Mouse (Mus musculus) regulatory T cell (primary cell): ENCODE data around the gene B3galt1.

Experiments used
- in situ Hi-C: fragments of 300-600 bp; cut with MboI, MseI; formaldehyde crosslinking; loops from one replicate; pipeline ENCODE4 v1.15.1; 2025; ENCODE audit warnings: high pct_unique_total_duplicates

Gene B3galt1

DNA sequence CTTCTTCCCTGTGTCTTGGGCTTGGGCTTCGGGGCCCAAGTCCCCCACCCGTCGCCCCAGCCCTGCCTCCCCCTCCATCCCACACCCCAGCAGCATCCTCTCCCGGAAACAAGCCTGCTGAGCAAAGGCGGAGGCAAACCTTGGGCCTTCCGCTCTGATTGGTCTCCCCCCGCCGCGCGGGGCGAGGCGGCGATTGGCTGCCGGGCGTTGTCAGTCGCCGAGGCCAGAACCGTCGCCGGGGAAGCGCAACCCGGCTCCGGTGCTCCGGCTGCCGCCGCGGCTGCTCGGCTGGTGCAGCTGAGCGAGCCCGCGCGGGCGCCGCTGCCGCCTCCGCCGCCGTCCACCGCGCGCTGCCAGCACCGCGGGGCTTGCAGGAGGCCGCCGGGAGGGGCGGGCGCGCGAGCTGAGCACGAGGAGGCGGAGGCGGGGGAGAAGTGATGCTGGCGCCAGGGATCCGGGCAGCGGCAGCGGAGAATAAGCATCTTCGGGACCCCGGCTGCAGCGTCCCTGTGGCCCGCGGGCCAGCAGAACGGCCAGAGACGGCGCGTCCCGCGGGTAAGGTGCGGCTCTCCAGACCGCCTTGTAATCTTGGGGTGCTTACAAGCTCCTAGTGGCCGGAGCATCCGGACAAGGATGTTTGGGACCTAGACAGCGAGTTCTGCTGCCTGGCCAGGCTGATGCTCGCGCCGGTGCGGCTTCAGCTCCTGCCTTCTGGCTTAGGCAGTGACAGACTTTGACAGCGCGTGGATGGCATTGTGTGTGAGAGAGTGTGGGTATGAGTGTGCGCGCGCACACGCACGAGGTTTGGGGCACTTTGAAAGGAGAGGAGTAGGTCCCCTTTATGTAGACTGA, at the start of gene B3galt1:
TSS of gene B3galt1 (plus strand) at position 392 of the 852 bp plus-strand sequence.
- in situ Hi-C loops: no loop called here

GRCm38 (mm10) chr2:67516405-67516804, 49.3 kb upstream of the B3galt1 start:
- in situ Hi-C loops: no loop called here

- in situ Hi-C loops: no loop called here
These were observed 30.3 kb upstream of the B3galt1 start for GRCm38 (mm10) chr2:67535347-67535746.

DNA sequence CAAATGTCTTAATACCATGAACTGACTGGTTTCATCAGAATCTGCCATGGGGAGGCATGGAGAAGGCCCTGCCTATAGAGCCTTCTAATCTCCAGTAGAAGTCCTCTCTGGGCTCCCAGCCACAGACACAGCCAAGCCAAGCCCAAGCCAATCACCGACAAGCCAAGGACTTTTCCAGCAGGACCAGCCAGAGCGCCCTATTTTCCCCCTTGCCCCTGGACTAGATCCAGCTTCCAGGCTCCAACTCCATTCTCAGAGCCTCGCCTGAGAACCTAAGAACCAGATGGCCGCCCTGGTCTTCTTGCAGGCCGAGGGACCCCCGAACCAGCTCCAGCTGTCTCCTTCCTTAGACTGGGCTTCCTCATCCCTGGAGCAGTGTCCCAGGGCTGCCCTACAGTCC, 26.2 kb upstream of the B3galt1 start:
- in situ Hi-C loops: no loop called here

DNA sequence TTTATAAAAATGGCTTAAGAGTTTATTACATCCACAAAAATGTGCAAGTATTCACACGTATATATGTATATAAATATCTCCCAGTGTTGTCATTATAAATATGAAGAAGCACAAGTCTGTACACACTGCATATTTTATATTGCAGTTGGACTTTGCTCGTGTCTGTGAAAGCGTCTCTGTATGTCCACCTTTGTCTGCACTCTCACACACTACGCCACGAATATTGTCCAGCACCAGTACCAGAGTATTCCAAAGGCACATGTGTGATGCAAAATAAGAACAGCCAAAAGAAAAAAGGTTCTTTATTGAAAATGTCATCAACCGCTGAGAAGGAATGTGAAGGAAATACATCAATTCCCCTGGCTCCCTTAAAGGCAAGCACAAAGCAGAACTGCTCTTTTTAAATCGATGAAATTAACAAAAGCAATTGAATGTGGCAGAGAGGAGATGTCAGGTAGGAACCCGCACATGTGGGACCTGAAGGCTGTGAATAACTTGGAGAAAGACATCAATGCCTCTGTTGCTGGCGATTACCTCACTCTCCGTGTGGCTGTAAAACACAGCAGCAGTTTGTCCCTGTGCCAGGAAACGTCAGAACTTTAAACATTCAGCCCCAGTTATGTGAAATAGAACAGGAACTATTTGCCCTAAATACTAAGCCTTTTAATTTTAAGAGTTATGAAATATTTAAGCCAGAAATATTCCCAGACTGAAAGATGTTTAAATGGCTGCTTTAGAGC, 23.5 kb upstream of the B3galt1 start:
- in situ Hi-C loops: no loop called here

- in situ Hi-C loops: no loop called here
These were observed 21.2 kb upstream of the B3galt1 start for GRCm38 (mm10) chr2:67544426-67544825.

DNA sequence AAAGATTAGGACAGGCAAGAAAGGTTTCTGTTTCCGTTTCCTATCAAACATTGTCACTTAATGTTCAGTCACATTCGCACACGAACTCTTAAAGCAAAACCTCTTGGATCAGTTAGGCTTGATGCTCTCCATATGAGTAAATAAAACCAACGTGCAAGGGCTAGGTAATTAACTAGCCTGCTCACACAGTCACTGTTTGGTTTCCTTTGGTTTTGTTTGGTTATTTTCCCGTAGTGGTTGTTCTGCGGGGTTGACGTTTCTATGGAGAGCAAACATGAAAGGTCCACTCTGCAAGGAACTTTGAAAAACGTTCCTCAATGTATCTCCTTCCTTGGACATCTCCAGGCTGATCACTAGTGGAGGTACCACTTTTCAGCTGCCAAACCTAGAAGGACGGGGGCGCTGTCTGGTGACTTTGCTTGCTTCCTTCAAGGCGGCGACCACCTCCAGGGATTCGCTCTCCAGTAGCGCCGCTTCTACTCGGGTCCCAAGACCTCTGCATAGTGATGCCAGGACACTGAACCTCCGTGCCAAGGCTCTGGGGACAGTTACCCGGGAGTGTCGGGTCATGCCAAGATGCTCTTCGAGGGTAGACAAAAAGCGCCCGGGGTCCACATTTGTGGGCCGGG, 706 bp upstream of the B3galt1 start:
- in situ Hi-C loops: no loop called here

GRCm38 (mm10) chr2:67566566-67566965, 895 bp downstream of the B3galt1 start:
- in situ Hi-C loops: no loop called here

- in situ Hi-C loops: no loop called here
These were observed 1.5 kb downstream of the B3galt1 start for GRCm38 (mm10) chr2:67567141-67567680.

GRCm38 (mm10) chr2:67576634-67577033, 11.0 kb downstream of the B3galt1 start:
- in situ Hi-C loops: no loop called here

- in situ Hi-C loops: no loop called here
These were observed 17.4 kb downstream of the B3galt1 start for GRCm38 (mm10) chr2:67583091-67583490.

DNA sequence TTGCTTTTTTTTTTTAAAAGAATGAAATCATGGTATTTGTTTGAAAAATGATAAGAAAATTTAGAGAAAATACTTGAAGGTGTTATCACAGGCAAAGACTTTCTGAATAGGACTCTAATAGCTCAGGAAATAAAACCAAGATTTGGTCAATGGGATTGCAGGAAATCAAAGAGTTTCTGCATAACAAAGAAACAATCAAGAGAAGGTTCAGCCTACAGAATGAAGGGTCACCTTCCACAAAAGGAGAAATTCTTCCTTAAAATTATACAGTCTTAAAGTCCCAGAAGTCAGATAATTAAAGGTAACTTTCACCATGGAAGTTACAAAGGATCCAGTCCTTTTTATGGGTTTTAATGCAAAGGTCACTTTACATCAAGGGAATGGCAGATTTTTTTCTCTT, 24.7 kb downstream of the B3galt1 start:
- in situ Hi-C loops: no loop called here

DNA sequence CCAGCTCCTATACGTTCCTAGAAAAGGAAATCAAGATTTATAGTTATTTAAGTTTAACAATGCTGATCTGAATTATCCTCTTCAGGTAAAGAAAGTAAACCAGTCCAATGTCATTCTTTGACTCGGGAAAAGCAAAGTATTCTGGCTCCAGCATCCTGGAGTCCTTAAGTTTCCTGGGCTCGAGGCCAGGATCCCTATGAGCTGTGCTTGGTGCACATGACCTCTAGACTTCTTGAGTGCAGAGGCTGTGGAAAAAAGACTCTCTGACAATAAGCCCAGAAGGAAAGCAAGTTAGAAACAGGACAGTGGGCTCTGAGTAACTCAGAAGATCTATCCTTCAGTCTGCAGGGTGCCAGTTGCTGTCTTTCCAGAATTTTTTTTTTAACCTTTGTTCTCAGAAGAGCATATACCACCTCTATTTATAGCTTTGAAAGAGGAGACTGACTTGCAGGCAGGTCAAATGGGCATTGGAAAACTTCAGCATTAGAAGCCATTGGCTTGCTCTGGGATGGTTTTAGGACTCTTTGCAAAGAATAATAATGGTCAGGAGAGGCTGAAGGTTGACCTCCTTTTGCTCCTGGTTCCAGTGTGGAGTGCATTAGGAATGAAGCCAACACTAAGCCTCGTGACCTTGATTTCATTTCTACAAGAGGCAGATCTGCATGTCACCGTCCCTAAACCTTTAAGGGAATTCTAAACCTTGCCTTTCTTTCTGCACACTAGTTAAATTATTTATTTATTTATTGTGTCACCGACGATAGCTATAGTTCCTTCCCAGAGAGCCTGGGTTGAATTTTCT, 26.4 kb downstream of the B3galt1 start:
- in situ Hi-C loops: no loop called here

DNA sequence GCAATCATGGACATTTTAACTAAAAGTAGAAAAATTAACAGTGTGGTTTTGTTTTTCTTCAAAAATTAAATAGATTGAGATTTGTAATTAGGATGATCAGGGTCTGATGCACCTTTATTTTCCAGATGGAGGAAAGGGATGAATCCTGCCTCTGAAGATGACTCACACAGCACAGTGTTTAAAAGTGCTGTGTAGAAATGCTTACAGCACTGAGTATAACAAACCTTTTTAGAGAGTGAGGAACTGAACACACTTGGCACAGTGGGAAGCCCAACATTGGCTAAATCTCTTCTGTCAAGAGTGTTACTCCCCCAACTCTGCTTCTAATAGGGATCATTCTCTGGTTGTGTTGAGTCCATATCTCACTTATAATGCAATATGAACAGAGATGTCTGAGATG, 57.2 kb downstream of the B3galt1 start:
- in situ Hi-C loops: no loop called here

DNA sequence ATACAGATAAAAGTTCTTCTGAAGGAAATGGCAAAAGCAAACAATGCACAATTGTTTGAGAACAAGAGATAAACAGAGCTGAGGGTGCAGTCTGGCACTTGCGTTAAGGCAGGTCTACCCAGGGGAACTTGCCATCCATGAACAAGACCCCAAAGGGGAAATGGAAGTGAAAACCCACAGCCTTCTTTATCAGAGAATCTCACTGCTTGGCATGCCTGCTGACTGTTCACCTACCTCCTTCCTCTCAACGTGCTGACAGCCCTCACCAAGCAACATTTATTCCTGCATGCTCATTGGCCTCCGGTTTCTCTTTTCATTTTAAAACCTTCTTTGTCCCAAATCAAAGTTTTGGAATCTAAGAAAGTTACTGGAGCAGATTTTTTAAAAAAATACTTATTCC, 62.0 kb downstream of the B3galt1 start:
- in situ Hi-C loops: no loop called here

DNA sequence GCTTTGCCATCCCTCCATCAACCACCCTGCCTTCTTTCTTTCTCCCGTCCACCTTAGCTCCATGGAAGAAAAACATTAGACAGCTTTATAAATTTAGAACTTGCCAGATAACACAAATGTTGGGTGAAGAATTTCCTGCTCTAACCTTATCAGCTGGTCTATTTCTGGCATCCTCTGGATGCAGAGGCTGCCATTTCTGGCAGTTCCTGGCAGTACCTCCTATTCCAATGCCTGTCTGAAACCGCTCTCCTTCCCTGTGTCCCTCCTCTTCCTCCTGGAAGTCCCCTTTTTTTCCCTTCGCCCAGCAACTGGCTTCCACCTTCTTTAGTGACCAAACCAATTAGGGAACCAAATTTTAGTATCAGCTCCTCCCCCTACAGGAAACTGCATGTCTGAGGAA, 62.6 kb downstream of the B3galt1 start:
- in situ Hi-C loops: no loop called here

- in situ Hi-C loops: no loop called here
These were observed 89.2 kb downstream of the B3galt1 start for GRCm38 (mm10) chr2:67654847-67655246.

DNA sequence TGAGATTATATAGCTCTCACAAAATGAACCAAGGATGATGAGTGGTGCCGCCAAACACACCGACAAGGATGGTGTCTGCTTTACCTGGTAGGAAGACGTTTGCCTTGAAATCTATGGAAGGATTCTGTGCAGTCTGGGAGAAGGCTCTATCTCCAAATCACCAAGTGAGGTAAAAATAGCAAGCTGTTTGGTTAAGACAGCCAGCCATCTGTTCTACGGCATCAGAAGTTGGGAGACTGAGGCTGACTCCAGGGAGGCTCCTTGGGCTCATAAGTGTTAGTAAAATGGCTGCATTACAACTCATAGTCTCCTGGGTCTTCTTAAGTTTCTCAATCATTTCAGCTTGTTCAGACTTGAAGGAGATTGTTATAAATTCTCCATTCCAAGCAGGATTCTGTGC, 91.7 kb downstream of the B3galt1 start:
- in situ Hi-C loops: no loop called here

GRCm38 (mm10) chr2:67658091-67658490, 92.4 kb downstream of the B3galt1 start:
- in situ Hi-C loops: no loop called here

DNA sequence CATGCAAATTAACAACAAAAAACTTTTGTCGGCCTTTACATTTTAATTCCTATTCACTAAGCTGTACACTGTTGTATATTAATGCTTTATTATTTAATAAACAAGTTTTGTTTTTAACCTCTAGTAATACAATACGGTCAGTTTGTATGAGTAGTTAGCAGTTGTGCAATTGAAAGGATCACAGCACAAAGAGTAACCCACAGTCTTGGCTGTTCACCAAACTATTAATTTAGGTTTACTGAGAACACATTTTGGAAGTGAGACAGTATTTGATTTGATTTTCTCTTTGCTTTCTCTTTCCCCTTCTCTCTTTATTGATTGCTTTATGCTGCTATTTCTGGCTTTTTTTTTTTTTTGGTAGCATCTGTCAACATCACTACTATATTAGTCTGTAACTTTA, 106.0 kb downstream of the B3galt1 start:
- in situ Hi-C loops: no loop called here

- in situ Hi-C loops: no loop called here
These were observed 112.0 kb downstream of the B3galt1 start for GRCm38 (mm10) chr2:67677697-67678096.
